Mouse (Mus musculus) adrenal gland, postnatal 36 days (tissue): Measurements from ENCODE around the gene Rab31. TPM values are rescaled to one million over a fixed set of nuclear protein-coding genes. Genes with fewer than 3 reads are reported as not detected.

Experiments
- DNase-seq, 2 experiments: peaks; one replicate each; pipeline ENCODE4 v3.0.0; 2021; ENCODE audit warnings: mixed read lengths in 1 of 2
- long read RNA-seq, 2 experiments: library from polyadenylated mRNA; stranded (forward); transcript quantifications; one replicate each; pipeline ENCODE4 v2.0.0; 2021; ENCODE audit warnings: borderline sequencing depth in 2 of 2
- total RNA-seq, 2 experiments: library from RNA; stranded (reverse); gene quantifications; 2 replicates each; pipeline ENCODE4 v1.2.3; 2021

The Rab31 gene
- total RNA-seq: 10 to 100 TPM; 40.9 to 50.1 TPM
- long read RNA-seq, experiment 1, transcript Rab31-201 (7 exons, 3,473 nt): major isoform, 12 of 17 reads
- long read RNA-seq, experiment 1, partial matches to known transcripts: 0 of 17 reads
- long read RNA-seq, experiment 1, other reads (novel, unspliced or antisense): 5 of 17 reads
- long read RNA-seq, experiment 2, partial matches to known transcripts: 0 of 6 reads
- long read RNA-seq, experiment 2, other reads (novel, unspliced or antisense): 3 of 6 reads

GRCm38 (mm10) chr17:65771951-65772934 is at the start of gene Rab31:
Rab31 (minus strand) TSS chr17:65772752.
- peak; percentile 92 to 94 for DNase-seq

DNA sequence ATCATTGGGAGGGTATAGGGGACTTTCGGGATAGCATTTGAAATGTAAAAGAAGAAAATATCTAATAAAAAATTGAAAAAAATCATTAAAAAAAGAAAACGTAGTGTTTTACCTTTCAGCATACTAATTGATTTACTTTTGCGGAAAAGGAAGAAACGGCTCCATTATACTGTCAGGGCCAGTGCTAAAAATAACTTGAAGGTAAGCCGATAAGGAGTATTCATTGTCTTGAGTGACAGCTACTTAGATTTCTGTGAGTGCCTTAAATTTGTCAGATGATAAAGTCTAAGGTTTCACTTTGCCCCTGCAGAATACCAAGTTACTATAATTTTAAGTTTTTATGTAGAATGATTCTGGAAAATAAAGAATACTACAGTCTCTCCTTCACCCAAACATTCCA is 47.6 kb upstream of the Rab31 start:
- DNase-seq: no peak

DNA sequence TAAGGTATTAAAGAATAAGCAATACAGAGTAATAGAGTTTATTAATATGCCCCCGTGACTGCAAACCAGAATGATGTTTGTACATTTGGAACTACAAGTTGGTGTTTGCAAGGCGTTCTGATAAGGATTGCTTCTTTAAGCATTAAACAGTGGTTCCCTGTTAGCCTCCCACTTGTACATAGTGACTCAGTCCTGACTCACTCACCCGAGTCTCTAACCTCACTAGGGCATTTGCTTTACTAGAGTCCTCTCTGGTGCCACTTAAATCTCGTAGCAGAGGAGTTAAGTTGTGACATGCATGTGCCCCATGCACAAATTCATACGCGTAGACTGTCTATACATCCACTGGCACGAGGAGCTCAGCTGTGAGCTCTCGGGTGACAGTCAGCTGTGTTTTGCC is 41.2 kb upstream of the Rab31 start:
- peak; percentile 22 to 27 for DNase-seq

DNA sequence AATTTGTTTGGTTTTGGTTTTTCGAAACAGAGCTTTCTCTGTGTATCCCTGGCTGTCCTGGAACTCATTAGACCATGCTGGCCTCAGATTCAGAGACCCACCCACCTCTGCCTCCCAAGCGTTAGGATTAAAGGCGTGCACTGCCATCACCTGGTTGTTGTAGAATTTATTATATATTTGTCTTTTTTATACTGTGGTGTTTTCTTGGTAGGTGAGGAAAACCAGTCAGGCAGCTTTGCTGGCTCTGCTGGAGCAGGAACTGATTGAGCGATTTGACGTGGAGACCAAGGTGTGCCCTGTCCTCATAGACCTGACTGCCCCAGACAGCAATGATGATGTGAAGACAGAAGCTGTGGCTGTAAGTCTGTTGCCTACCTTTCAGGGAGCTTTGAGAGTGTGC is 38.5 kb upstream of the Rab31 start:
- no peak for DNase-seq

DNA sequence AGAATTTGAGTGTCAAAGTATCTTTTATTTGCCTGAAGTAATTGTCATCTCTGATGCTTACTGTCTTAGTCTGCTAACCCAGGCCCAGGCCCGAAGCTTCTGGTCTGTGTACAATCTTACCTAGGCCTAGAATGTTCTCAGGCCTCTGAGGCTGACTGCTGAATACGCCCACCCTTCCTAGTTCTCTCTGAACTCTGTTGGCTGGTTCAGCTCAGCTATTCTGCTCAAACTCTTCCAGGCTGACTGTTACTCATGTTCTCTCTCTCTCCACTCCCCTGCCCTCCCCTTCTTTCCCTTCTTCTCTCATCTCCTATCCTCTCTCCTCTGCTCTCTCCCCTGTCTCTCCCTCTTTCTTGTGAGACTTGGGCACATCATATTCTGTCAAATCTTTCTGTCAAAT is 33.9 kb upstream of the Rab31 start:
- no peak for DNase-seq

DNA sequence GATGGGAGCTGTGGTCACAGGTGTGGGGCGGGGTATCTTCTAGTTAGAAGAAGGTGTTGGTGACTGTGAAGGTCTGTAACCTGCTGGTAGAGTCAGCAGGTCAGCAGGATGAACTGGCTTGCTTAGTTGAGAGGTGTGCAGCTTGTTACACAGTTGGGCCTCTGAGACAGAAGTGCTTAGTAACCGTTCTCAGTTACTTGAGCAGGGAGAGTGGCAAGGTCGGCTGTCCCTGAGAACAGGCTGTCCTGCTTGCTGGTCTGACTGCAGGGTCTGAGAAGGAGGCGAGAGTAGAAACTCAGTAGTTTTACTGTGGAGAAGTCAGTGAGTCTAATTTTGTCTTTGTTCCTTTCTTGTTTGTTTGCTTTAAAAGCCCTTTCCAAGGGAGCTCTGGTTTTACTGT is 33.4 kb upstream of the Rab31 start:
- DNase-seq: peak in 1 of 2 experiments; percentile 45

DNA sequence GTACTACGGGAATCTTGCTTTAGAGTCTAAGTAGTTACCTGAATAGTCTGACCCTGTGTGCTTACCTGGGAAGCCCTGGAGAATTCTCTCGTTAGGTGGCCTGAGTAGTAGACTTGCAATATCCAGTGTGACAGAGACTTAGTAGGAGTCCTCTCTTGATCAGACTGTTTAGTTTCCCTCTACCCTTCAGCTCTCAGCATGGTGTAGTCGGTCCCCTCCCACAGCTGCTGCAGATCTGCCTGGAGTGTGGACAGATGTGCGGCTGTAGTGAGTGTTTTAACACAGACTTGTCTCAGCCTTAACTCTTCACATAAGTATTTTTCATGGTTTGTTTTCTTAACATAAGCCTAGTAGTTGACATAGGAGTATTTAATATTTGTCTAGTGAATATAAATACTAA is 29.5 kb upstream of the Rab31 start:
- no peak for DNase-seq

DNA sequence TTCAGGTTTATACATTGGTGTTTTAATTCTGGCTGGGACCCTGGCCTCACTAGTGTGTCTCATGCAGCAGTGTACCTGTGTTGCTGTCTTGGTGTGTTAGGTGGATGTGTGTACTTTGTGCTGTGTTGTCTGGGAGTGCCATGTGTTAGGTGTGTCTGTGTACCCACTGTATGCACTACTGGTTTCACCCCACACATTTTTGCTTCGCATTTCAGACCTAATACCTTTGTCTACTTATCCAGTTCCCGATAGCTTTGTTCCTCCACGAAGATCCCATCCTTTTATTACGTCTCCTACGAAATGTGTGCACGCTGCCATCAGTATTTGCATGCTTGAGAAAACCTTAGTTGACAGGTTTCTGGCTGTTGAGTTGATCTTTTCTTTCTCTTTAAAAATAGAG is 27.9 kb upstream of the Rab31 start:
- no peak for DNase-seq

DNA sequence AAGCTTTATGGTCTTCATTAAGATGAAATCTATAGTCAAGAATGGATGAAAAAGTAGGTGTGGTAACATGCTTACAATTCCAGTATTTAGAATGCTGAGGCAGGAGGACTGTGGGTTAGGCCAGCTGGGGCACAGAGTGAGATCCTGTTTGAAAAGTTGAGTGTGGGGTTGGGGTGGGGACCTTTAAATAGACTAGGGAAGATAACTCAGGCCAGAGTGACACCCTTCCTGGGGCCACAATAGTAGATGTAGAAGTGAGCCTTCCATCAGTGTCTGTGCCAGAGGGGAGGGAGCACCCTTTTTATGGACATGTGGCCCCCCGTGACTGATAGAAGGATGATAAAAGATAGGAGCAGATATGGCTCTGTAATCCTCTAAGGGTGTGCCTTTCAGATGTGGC is 26.8 kb upstream of the Rab31 start:
- DNase-seq: no peak

DNA sequence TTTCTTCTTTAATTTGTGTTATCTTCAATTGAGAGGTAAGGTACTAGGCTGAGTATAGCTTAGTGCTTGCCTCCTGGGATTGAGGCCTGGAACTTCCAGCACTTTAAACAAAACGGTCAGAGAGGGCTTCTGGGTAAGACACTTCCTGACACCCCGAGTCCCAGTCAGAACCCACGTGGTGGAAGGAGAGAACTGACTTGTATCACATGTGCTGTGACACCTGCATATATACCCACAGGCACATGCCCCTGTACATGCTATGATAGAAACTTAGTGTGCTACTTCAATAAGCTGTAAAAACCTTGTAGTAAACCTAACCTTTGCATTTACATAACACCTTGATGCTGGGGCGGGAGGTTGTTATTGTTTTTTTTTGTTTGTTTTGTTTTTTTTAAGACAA is 25.9 kb upstream of the Rab31 start:
- no peak for DNase-seq

- no peak for DNase-seq
Measured at GRCm38 (mm10) chr17:65796056-65796455, 23.5 kb upstream of the Rab31 start.

DNA sequence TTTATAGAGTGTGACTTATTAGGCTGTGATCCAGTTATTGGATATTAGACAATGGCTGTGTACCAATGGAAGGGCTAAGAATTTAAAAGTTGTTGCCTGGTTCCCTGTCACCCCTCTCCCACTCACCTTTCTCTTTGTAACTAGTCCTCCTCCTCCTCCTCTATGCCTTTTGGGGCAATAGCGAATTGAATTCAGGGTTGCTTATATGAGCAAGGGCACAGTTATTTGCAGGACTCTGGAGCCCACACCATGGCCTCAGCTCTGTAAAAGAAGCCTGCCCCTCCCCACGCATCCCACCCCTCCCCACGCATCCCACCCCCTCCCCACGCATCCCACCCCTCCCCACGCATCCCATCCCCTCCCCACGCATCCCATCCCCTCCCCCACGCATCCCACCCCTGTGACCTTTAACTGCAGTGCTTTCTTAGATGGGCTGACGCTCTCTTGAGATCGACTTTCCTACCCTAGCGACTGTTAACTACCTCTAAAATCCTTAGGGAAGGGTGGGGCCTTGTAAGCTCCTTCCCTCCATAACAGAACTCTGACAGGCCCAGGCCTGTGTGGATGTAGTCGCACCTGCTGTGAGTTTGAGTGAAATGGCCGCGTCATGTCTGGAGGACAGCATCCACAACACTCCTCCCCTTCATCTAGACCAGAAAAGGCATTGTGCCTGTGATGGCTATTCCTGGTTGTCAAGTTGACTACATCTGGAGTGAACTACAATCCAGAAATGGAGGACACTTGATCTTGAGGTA is 21.7 kb upstream of the Rab31 start:
- DNase-seq: no peak

GRCm38 (mm10) chr17:65793307-65793930 is 20.9 kb upstream of the Rab31 start:
- DNase-seq: no peak

DNA sequence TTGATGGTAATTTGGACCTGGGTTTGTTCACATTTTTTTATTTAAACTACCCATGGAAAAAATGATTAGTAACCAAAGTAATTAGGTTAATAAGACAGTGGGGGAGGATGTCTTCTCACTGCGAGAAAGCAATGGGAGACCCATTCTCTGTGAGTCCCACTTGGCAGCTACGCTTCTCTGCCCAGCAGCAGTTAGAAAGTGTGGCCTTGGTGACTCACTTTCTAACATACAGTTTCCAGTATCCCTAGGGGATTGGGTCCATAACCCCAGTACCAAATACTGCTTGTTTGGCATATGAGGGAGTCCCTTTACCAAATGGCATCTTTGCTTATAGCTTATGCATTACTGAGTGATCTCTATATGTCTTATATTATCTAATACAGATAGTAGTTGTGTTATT is 18.6 kb upstream of the Rab31 start:
- no peak for DNase-seq

DNA sequence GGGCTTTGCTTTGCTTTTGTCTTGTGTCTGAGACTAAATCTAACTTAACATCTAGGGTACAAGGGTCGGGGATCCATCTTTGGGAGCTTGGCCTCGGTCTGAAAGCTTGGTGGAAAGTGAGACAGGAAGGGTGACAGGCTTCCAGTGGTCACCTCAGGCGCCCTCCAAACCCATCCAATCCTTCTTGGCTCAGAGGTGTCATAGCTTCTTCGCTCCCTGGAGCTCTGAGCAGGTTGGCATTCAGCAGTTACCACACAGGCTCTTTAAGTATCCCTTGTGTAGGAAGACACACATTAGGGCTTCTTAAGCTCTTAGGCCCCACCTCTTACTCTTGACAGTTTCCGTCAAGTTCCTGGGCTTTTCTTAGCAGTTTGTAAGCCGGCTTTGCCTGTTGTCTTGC is 17.0 kb upstream of the Rab31 start:
- no peak for DNase-seq

DNA sequence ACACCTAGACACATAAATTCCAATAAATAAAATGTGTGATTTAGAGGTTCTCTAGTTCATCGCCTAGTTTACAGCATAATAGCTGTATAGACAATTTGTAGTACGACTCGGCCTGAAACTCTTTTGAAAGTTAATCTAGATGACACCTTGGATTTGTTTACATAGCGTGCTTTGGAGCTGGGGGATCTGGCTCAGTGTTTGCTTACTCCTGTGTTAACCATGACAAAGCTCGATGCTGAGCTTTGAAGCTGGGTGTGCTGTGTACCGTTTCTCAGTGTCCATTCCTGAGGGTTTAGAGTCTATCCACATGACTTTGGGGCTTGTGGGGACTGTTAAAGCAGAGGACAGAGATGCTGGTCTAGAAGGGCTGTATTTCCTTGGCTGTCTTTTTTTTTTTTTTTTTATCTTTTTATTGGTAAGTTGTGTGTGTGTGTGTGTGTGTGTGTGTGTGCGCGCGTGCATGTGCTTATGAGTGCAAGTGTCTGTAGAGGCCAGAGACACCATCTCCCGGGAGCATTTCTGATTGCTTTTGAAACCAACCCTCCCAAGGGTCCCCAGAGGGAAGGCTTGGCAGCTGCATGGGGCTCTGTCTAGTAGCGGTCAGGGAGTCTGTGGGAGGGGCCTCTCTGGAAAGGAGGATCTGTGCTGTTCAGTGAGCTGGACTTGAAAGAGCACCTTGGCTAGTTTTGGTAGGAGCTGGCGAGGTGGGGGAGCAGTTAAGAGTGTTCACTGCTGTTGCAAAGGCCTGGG is 16.2 kb upstream of the Rab31 start:
- peak in 1 of 2 experiments; percentile 65 for DNase-seq

DNA sequence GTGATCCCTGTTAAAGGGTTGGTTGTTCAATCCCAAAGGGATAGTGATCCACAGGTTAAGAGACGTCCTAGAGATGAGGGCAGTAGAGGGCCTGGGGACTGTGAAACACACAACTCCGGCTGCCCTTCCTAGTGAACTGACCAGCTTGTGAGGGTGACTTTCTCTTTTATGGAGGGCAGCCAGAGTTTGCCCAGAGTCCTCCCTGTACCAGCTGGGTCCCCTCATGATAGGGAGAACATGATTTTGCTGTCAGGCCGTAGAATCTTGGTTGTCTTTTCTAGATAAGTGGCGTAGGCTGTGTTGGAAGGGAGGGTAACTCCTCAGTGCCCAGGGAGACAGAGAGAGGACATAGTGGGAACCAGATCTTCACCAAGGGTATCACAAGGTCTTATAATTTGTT is 14.7 kb upstream of the Rab31 start:
- no peak for DNase-seq

DNA sequence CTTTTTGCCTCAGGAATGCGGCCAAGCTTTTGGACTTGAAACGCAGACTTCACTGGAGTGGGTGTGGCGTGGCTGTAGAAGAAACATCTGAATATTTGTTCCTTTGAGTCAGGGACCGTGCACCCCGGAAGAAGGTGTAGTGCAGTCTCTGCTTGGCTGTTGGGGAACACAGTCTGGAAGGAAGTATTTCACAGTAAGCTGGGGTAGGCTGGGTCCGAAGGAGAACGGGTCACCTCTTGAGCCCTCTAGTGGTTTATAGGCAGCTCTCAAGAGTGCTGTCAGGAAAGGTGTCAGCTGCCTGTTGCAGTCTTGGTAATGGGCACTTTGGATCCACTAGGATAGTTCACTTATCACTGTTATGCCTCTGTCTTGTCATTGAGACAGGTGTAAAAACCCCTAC is 13.7 kb upstream of the Rab31 start:
- DNase-seq: no peak

DNA sequence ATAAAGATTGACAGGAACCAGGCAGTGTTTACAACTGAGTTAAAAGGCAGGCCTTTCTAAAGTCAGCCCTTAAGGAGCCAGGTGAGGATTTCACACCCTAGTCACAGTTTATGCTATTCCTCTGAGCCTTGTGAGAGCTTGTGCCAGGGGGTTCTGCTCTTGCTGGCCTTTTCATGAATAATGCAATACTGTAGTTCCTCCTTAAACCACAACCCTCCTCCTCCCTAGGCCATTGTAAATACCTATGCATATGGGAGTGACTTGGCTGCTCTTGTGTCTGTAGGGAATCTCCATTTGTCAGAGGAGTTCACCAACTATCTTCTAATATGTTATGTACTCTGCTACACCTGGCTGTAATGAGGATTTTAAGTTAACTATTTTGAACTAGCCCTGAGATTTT is 13.2 kb upstream of the Rab31 start:
- DNase-seq: no peak

- no peak for DNase-seq
Measured at GRCm38 (mm10) chr17:65784610-65785140, 12.1 kb upstream of the Rab31 start.
